Mouse (Mus musculus) liver, adult 2 months (tissue): Measurements from ENCODE around the gene Slc39a9. TPM values are rescaled to one million over a fixed set of nuclear protein-coding genes. Genes with fewer than 3 reads are reported as not detected.

Experiments
- DNase-seq: peaks from one replicate; pipeline ENCODE4 v3.0.0-alpha.2; 2011; ENCODE audit warnings: low read depth, low spot score; ENCODE audit errors: extremely low read depth
- H3K27ac ChIP-seq: fragments of 200-500 bp; replicated peaks from 2 replicates; pipeline ENCODE4 v1.5.1; 2012; ENCODE audit warnings: low read depth, mild to moderate bottlenecking, control low read depth, inconsistent platforms, low read length; ENCODE audit not compliant: insufficient read depth
- H3K27me3 ChIP-seq: fragments of 200-500 bp; 2 replicates; pipeline ENCODE4 v1.6.1; 2012; ENCODE audit warnings: mild to moderate bottlenecking, moderate library complexity, low read length, inconsistent platforms; ENCODE audit not compliant: control insufficient read depth, insufficient read depth
- H3K36me3 ChIP-seq: fragments of 200-500 bp; 2 replicates; pipeline ENCODE4 v1.6.1; 2012; ENCODE audit warnings: low read length, inconsistent platforms; ENCODE audit not compliant: control insufficient read depth, insufficient read depth
- H3K4me1 ChIP-seq: fragments of 200-500 bp; 2 replicates; pipeline ENCODE4 v1.6.1; 2011; ENCODE audit warnings: low read length; ENCODE audit not compliant: control insufficient read depth, insufficient read depth
- H3K4me3 ChIP-seq: fragments of 200-500 bp; 2 replicates; pipeline ENCODE4 v1.5.1; 2011; ENCODE audit warnings: low read depth, mild to moderate bottlenecking, control low read depth, low read length, moderate library complexity; ENCODE audit not compliant: insufficient read depth
- H3K79me2 ChIP-seq: fragments of 200-500 bp; 2 replicates; pipeline ENCODE4 v1.6.1; 2012; ENCODE audit warnings: inconsistent platforms, mild to moderate bottlenecking, low read length, moderate library complexity; ENCODE audit not compliant: control insufficient read depth, insufficient read depth
- H3K9ac ChIP-seq: fragments of 200-500 bp; 2 replicates; pipeline ENCODE4 v1.6.1; 2012; ENCODE audit warnings: low read depth, mild to moderate bottlenecking, control low read depth, inconsistent platforms, low read length
- CTCF ChIP-seq: fragments of 200-500 bp; IDR thresholded peaks from 2 replicates; pipeline ENCODE4 v1.5.1; 2011; ENCODE audit warnings: low read depth, low read length, control low read depth
- POLR2A ChIP-seq: fragments of 200-500 bp; IDR thresholded peaks from 2 replicates; pipeline ENCODE4 v1.6.1; 2011; ENCODE audit warnings: low read length, control low read depth; ENCODE audit not compliant: insufficient read depth; ENCODE audit errors: extremely low read depth
- WGBS: fragments of 180-500 bp; shearing (Covaris S2); methylation state at CpG from one replicate; pipeline ENCODE4 v1.1.7; 2018; 5-methylcytosine and 5-hydroxymethylcytosine counted together
- polyA plus RNA-seq: library from polyadenylated mRNA; depleted of rRNA; stranded (reverse); fragments of >200 nt; gene quantifications from 2 replicates; pipeline ENCODE4 v1.2.3, GENCODE M21; 2012
- total RNA-seq: library from RNA; depleted of rRNA; stranded (reverse); fragments of >200 nt; gene quantifications from 2 replicates; pipeline ENCODE4 v1.2.3, GENCODE M21; 2014

Slc39a9 gene
- total and polyA plus RNA-seq, 2 experiments = 20.8 to 51.4 TPM

DNA sequence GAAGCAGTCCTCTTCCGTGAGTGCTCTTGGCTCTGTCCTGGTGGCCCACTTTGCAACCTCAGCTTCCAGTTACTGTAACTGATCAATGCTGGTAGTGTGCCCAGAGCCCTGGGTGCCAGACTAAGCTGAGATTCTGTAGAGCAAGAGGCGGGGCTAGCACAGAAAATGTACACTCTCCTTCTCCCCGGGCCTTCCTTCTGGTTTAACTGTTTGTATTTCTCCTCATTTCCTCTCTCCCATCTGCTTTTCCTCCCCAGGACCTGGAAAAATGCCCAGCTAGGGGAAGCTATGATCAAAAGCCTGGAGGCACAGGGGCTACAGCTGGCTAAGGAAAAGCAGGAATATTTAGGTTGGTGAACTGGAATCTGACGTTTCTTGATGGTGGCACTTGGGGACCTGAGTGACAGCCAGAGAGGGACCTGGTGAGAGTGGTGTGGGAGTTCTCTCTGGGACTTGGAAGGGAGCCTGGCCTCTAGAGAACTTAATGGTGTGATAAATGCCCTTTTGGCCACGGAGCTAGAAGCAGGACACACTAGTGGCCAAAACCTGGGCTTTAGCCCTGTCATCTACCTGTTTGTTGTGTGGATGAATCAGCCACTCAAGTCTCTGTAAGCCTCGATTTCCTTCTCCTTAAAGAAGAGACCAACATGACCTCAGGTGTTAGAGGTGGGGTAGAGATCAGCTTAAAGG is 63.4 kb downstream of the Slc39a9 start:
- DNase-seq = peak; percentile 48

DNA sequence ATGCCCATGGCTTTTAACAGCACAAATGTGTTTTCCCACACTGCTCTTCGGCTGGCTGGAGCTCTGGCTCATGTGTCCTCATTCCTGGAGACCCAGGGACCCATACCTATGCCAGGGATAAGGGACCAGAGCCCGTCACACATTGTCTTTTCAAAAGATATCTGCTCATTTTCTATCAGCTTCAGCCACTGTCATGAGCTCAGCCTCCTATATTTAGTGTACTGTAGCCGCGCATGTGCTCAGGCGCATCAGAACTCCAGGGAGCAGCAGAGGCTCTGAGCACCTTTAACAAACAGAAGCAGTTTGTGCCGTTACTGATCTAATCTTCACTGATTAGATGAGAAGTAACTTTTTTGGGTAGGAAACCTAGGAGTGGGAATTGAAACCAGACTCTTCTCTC is 72.2 kb downstream of the Slc39a9 start:
- WGBS = 70% methylated on average over 6 of the region's 6 CpGs
- H3K36me3 ChIP-seq = no peaks in the 10 kb centered on the region
- no peak overlapping the region for H3K4me3 ChIP-seq
- no peak for DNase-seq
- H3K27me3 ChIP-seq = no peaks in the 10 kb centered on the region
- no peak for TF ChIP-seq CTCF
- TF ChIP-seq POLR2A = no peak
- no peak overlapping the region for H3K27ac ChIP-seq
- no peak overlapping the region for H3K9ac ChIP-seq
- H3K4me1 ChIP-seq = no peaks in the 10 kb centered on the region
- no peaks in the 10 kb centered on the region for H3K79me2 ChIP-seq

More for the DNA sequence above, 63.4 kb downstream of the Slc39a9 start:
- peaks cover 7% of the 10 kb centered on the region; the same call in 1 of the 2 replicates for H3K4me1 ChIP-seq
- H3K27ac ChIP-seq = no peak overlapping the region
- H3K4me3 ChIP-seq = no peak overlapping the region
- H3K27me3 ChIP-seq = no peaks in the 10 kb centered on the region
- no peak overlapping the region for H3K9ac ChIP-seq
- WGBS = 14% methylated on average over 6 of the region's 6 CpGs
- TF ChIP-seq CTCF = no peak
- TF ChIP-seq POLR2A = no peak
- H3K79me2 ChIP-seq = no peaks in the 10 kb centered on the region
- no peaks in the 10 kb centered on the region for H3K36me3 ChIP-seq

DNA sequence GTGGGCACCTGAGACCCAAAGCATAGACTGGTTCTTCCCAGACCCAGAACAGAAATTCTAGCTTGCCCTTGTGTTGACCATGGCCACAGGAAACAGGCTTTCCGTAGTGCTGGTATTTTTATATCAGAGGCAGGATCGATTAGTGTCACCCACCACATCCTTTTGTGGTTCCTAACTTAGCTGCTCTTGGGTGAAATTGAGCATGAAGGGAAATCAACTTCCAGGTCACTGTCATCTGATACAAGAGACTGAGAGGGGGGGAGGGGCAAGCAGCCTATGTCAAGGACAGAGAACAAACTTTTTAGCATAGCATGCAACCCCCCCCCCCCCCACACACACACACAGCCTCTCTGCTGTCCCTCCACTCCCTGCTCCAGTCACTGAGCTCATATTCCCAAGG is 75.5 kb downstream of the Slc39a9 start:
- no peaks in the 10 kb centered on the region for H3K79me2 ChIP-seq
- WGBS = 57% methylated on average over 2 of the region's 2 CpGs
- TF ChIP-seq POLR2A (no peak), CTCF (no peak)
- H3K27me3 ChIP-seq = no peaks in the 10 kb centered on the region
- H3K4me1 ChIP-seq = no peaks in the 10 kb centered on the region
- no peak overlapping the region for H3K27ac ChIP-seq
- no peak overlapping the region for H3K4me3 ChIP-seq
- no peak overlapping the region for H3K9ac ChIP-seq
- no peak for DNase-seq
- no peaks in the 10 kb centered on the region for H3K36me3 ChIP-seq

DNA sequence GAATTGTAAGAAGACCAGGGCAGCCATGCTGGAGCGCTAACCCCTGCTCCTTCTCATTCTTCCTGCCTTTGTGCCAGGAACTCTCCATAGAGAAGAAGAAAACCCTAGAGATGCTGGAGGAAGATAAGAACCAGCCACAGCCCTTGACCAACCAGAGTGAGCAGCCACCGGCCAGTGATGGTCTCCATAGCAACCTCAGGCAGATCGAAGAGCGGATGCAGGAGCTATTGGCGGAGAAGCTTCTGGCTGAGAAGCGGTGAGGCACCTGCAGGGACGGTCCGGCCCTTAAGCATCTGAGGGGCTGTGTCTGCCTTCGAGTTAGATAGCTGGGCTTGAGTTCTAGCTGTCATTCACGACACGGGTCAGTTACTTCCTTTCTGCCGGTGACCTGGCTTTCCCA is 76.8 kb downstream of the Slc39a9 start:
- no peaks in the 10 kb centered on the region for H3K27me3 ChIP-seq
- TF ChIP-seq POLR2A = no peak

DNA sequence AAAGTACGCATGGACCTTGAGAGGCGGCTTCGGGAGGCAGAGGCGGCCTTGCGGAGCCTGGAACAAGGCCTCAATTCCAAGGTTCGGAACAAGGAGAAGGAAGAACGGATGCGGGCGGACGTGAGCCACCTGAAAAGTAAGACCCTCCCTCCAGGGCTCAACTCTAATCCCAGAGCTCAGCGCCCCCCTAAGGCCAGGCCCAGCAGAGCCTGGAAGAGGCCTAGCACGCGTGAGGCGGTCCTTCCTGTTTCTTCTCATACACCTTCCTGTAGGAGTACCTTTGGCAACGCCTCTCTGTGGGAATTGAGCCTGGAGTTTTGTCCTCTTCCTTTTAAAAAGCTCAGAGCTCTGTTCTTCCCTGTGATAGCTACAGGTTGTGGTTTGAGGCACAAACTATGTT is 77.8 kb downstream of the Slc39a9 start:
- Histone ChIP-seq H3K36me3 (no peaks in the 10 kb centered on the region), H3K4me1 (peaks cover 2% of the 10 kb centered on the region), H3K9ac (no peak overlapping the region), H3K79me2 (no peaks in the 10 kb centered on the region), H3K4me3 (no peak overlapping the region), H3K27me3 (no peaks in the 10 kb centered on the region), H3K27ac (no peak overlapping the region)
- DNase-seq = no peak
- WGBS = 87% methylated on average over 15 of the region's 15 CpGs
- TF ChIP-seq CTCF (no peak), POLR2A (no peak)

More for the DNA sequence above, 76.8 kb downstream of the Slc39a9 start:
- Histone ChIP-seq H3K79me2 (no peaks in the 10 kb centered on the region), H3K27ac (no peak overlapping the region), H3K36me3 (no peaks in the 10 kb centered on the region), H3K4me1 (peaks cover 2% of the 10 kb centered on the region), H3K4me3 (no peak overlapping the region), H3K9ac (no peak overlapping the region)
- no peak for DNase-seq
- 84% methylated on average over 12 of the region's 12 CpGs for WGBS

DNA sequence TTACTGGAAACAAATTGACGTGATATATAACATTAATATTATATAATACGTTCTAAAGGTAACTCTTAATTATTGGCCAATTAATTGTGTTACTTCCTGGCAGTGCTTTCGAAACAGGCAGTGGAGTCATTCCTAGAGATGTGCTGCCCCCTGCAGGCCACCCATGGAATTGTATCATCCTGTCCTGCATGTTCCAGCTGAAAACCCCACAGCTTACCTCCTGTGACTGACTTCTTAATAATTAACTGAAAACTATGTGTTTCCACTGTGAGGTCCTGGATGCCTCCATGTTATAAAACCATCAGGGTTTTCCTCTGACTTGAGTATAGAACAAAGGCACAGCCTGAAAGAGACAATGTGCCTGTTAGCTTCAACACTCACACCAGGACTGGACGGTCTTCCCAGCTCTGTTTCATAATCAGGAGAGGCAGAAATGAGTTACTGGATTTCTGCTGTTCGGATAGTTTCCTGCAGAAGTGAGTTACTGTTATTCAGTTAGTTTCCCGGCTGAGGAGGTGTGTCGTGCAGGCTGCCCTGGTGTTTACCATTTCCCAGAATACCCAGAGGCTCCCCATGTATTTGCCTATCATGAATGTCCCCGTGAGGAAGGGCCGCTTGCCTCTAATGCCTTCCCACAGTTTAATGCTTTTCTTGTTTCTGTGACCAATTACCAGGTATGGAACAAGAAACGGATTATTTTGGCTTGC is 81.3 kb downstream of the Slc39a9 start:
- Histone ChIP-seq H3K79me2 (no peaks in the 10 kb centered on the region), H3K36me3 (no peaks in the 10 kb centered on the region), H3K27ac (no peak overlapping the region), H3K27me3 (no peaks in the 10 kb centered on the region), H3K9ac (no peak overlapping the region), H3K4me1 (peaks cover 2% of the 10 kb centered on the region), H3K4me3 (no peak overlapping the region)
- DNase-seq = peak; percentile 67
- WGBS = 12% methylated on average over 10 of the region's 10 CpGs
- no peak for TF ChIP-seq POLR2A
- TF ChIP-seq CTCF = peak; percentile 80
